Mouse (Mus musculus) embryonic facial prominence, embryonic 13.5 days (tissue): ENCODE data around the gene Snx10. TPM values are rescaled to one million over a fixed set of nuclear protein-coding genes. Genes with fewer than 3 reads are reported as not detected.

Experiments used
- ATAC-seq: fragments of 200-750 bp; cut with Nextera tagmentation; 2 replicates; pipeline ENCODE4 v1.8.0; 2017; ENCODE audit warnings: low read depth; ENCODE audit not compliant: insufficient number of reproducible peaks, insufficient read depth, low FRiP score, low TSS enrichment
- H3K27ac ChIP-seq: fragments of 300-500 bp; sonication (generic); 2 replicates; pipeline ENCODE4 v1.5.1; 2015; ENCODE audit warnings: moderate library complexity, mild to moderate bottlenecking, inconsistent platforms
- H3K27me3 ChIP-seq: fragments of 300-500 bp; sonication (generic); 2 replicates; pipeline ENCODE4 v1.6.1; 2015; ENCODE audit warnings: mild to moderate bottlenecking, inconsistent platforms
- H3K36me3 ChIP-seq: fragments of 300-500 bp; sonication (generic); 2 replicates; pipeline ENCODE4 v1.6.1; 2015; ENCODE audit warnings: mild to moderate bottlenecking, inconsistent platforms
- H3K4me1 ChIP-seq: fragments of 300-500 bp; sonication (generic); 2 replicates; pipeline ENCODE4 v1.6.1; 2015; ENCODE audit warnings: inconsistent platforms
- H3K4me2 ChIP-seq: fragments of 300-500 bp; sonication (generic); 2 replicates; pipeline ENCODE4 v1.6.1; 2015; ENCODE audit warnings: moderate library complexity, mild to moderate bottlenecking, inconsistent platforms
- H3K4me3 ChIP-seq: fragments of 300-500 bp; sonication (generic); 2 replicates; pipeline ENCODE4 v1.5.1; 2015; ENCODE audit warnings: mild to moderate bottlenecking, inconsistent platforms
- H3K9ac ChIP-seq: fragments of 300-500 bp; sonication (generic); 2 replicates; pipeline ENCODE4 v1.6.1; 2015; ENCODE audit warnings: mild to moderate bottlenecking, inconsistent platforms
- H3K9me3 ChIP-seq: fragments of 300-500 bp; sonication (generic); 2 replicates; pipeline ENCODE4 v1.6.1; 2016; ENCODE audit warnings: inconsistent platforms
- WGBS: fragments of 180-500 bp; shearing (Covaris S2); methylation state at CpG from one replicate; pipeline ENCODE4 v1.1.7; 2015; ENCODE audit warnings: mixed read lengths; 5-methylcytosine and 5-hydroxymethylcytosine counted together
- microRNA-seq: library from miRNA; unstranded; fragments of <30 nt; microRNA quantifications from one replicate; pipeline ENCODE4, GENCODE M21; 2016
- polyA plus RNA-seq: library from polyadenylated mRNA; unstranded; fragments of >200 nt; fragmentation: Nextera tagmentation; extraction: Ambion mirVana; gene quantifications from 2 replicates; pipeline ENCODE4 v1.2.1, GENCODE M21; 2015

Gene Snx10
- polyA plus RNA-seq, 1 experiment from 2014 or later, result 13.0 TPM

- Histone ChIP-seq H3K9ac (peak overlapping the region; percentile 67), H3K4me3 (peak overlapping the region; percentile 59), H3K27me3 (peaks cover 26% of the 10 kb centered on the region), H3K27ac (no peak overlapping the region), H3K36me3 (no peaks in the 10 kb centered on the region), H3K4me1 (no peaks in the 10 kb centered on the region), H3K9me3 (no peaks in the 10 kb centered on the region), H3K4me2 (peak overlapping the region; percentile 84)
- WGBS, result 1% methylated on average over 54 of the region's 54 CpGs
- ATAC-seq, result peak; percentile 59; the same call in 1 of the 2 replicates
Observed at GRCm38 (mm10) chr6:51612371-51613051, 88.8 kb downstream of the Snx10 start.

- Histone ChIP-seq H3K9ac (no peak overlapping the region), H3K27ac (no peak overlapping the region), H3K4me1 (no peaks in the 10 kb centered on the region), H3K36me3 (no peaks in the 10 kb centered on the region), H3K4me2 (no peak overlapping the region), H3K4me3 (no peak overlapping the region), H3K9me3 (no peaks in the 10 kb centered on the region), H3K27me3 (peaks cover 26% of the 10 kb centered on the region)
- no peak for ATAC-seq
- 78% methylated on average over 11 of the region's 11 CpGs for WGBS
Observed at GRCm38 (mm10) chr6:51613661-51614060, 90.0 kb downstream of the Snx10 start.

DNA sequence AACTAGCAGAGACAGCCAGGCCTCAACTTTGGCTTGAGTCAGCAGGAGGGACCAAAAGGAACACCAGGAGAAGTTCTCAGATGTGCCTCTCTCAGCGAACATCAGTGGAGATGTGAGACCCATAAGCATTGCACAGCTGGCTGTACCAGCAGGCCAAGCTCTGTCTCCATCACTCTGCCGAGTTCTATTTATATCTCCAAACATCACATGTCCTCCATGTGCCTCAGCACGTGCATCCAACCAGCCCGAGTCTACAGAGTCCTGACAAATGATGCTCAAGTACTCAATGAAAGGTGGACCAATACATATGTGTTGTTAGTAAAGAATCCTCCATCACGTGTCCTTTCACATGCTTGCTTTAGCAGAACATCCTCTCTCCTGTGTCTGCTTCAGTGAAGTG lies 103.1 kb downstream of the Snx10 start:
- WGBS, result 86% methylated on average over 5 of the region's 5 CpGs

GRCm38 (mm10) chr6:51629671-51630070 lies 106.0 kb downstream of the Snx10 start:
- H3K9ac ChIP-seq, result no peak overlapping the region
- ATAC-seq, result no peak
- H3K27me3 ChIP-seq, result peaks cover 4% of the 10 kb centered on the region; the same call in 1 of the 2 replicates
- no peak overlapping the region for H3K4me2 ChIP-seq
- H3K9me3 ChIP-seq, result no peaks in the 10 kb centered on the region
- 0 out of 2 replicates have a peak, but pooled peaks cover 4% of the 10 kb centered on the region for H3K4me1 ChIP-seq
- no peaks in the 10 kb centered on the region for H3K36me3 ChIP-seq
- no peak overlapping the region for H3K4me3 ChIP-seq
- 34% methylated on average over 3 of the region's 3 CpGs for WGBS
- no peak overlapping the region for H3K27ac ChIP-seq

More for the DNA sequence above, 103.1 kb downstream of the Snx10 start:
- H3K4me3 ChIP-seq, result no peak overlapping the region
- no peaks in the 10 kb centered on the region for H3K4me1 ChIP-seq
- H3K36me3 ChIP-seq, result no peaks in the 10 kb centered on the region
- H3K4me2 ChIP-seq, result no peak overlapping the region
- ATAC-seq, result no peak
- no peak overlapping the region for H3K27ac ChIP-seq
- H3K9ac ChIP-seq, result no peak overlapping the region
- peaks cover 4% of the 10 kb centered on the region; the same call in 1 of the 2 replicates for H3K27me3 ChIP-seq
- H3K9me3 ChIP-seq, result no peaks in the 10 kb centered on the region

GRCm38 (mm10) chr6:51630184-51630583 lies 106.5 kb downstream of the Snx10 start:
- Histone ChIP-seq H3K4me1 (0 out of 2 replicates have a peak, but pooled peaks cover 4% of the 10 kb centered on the region), H3K4me3 (no peak overlapping the region), H3K9ac (no peak overlapping the region), H3K27me3 (peaks cover 4% of the 10 kb centered on the region; the same call in 1 of the 2 replicates), H3K9me3 (no peaks in the 10 kb centered on the region), H3K36me3 (no peaks in the 10 kb centered on the region), H3K4me2 (no peak overlapping the region), H3K27ac (no peak overlapping the region)
- WGBS, result 68% methylated on average over 2 of the region's 2 CpGs
- ATAC-seq, result no peak

DNA sequence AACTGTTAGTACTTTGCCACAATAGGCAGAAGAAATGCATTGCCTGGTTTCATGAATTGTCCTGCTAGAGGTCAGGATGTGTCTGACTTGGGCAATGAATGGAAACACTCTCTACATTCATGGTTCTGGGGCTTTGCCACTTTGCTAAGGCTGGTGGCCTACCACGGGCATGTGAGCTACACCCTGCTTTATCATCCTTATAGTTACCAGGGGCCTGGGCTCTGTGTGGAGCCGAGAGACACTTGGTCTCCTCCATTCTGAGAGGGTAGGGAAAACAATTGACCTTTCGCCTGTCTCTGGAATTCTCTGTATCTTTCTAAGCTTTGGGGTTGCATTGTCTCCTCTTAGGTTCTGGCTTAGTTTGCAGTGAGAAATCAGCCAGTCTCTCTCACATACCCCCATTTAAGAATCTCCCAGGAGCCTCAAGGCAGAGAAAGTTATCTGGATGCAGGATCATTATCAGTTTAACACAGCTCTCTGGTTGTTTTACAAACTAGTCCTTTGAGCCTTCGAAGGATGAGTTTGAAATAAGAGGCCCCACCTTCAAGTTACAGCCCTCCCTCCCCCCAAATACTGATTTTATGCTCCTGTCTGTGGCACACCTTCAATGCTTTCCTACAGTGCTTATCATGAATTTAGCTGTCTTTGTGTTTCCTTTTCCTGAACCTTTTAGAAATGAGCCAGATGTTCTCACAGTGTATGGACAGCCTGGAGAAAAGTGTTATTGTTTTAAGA lies 109.4 kb downstream of the Snx10 start:
- Histone ChIP-seq H3K9me3 (no peaks in the 10 kb centered on the region), H3K27ac (no peak overlapping the region), H3K9ac (no peak overlapping the region), H3K4me2 (no peak overlapping the region), H3K36me3 (no peaks in the 10 kb centered on the region), H3K4me1 (0 out of 2 replicates have a peak, but pooled peaks cover 4% of the 10 kb centered on the region), H3K4me3 (no peak overlapping the region), H3K27me3 (peaks cover 4% of the 10 kb centered on the region; the same call in 1 of the 2 replicates)
- 71% methylated on average over 4 of the region's 4 CpGs for WGBS
- no peak for ATAC-seq

- Histone ChIP-seq H3K9ac (no peak overlapping the region), H3K4me3 (no peak overlapping the region), H3K4me1 (0 out of 2 replicates have a peak, but pooled peaks cover 4% of the 10 kb centered on the region), H3K27me3 (peaks cover 4% of the 10 kb centered on the region; the same call in 1 of the 2 replicates), H3K9me3 (no peaks in the 10 kb centered on the region), H3K27ac (no peak overlapping the region), H3K4me2 (no peak overlapping the region), H3K36me3 (no peaks in the 10 kb centered on the region)
- ATAC-seq, result no peak
- WGBS, result 49% methylated on average over 8 of the region's 8 CpGs
Observed at GRCm38 (mm10) chr6:51633663-51634362, 110.1 kb downstream of the Snx10 start.

GRCm38 (mm10) chr6:51636019-51636568 lies 112.4 kb downstream of the Snx10 start:
- no peak overlapping the region for H3K9ac ChIP-seq

More at GRCm38 (mm10) chr6:51636019-51636568, 112.4 kb downstream of the Snx10 start:
- 79% methylated on average over 11 of the region's 11 CpGs for WGBS
- ATAC-seq, result no peak
- Histone ChIP-seq H3K4me1 (0 out of 2 replicates have a peak, but pooled peaks cover 4% of the 10 kb centered on the region), H3K27me3 (no peaks in the 10 kb centered on the region), H3K4me3 (no peak overlapping the region), H3K4me2 (no peak overlapping the region), H3K9me3 (no peaks in the 10 kb centered on the region), H3K27ac (no peak overlapping the region), H3K36me3 (no peaks in the 10 kb centered on the region)

Small RNAs within 50 kb of the gene (microRNA-seq; reads per million reads assigned to microRNA genes)
- not detected for gene Gm22914

Other genes with a start within 250 kb of the Snx10 start
- gene Nfe2l3, start 91.2 kb upstream of the Snx10 start, polyA plus RNA-seq, result 2.0 and 3.6 TPM in 2 replicates
- 2,111 and 2,317 TPM in 2 replicates for gene Hnrnpa2b1, start 54.0 kb upstream of the Snx10 start, polyA plus RNA-seq
- gene Cbx3, start 53.5 kb upstream of the Snx10 start, polyA plus RNA-seq, result 550 and 557 TPM in 2 replicates